Mouse (Mus musculus): ENCODE results near the gene Bad. TPM values are rescaled to one million over a fixed set of nuclear protein-coding genes. Genes with fewer than 3 reads are reported as not detected.

Gene Bad
- polyA plus RNA-seq, 1 experiment from 2014 or later: 69.1 TPM

DNA sequence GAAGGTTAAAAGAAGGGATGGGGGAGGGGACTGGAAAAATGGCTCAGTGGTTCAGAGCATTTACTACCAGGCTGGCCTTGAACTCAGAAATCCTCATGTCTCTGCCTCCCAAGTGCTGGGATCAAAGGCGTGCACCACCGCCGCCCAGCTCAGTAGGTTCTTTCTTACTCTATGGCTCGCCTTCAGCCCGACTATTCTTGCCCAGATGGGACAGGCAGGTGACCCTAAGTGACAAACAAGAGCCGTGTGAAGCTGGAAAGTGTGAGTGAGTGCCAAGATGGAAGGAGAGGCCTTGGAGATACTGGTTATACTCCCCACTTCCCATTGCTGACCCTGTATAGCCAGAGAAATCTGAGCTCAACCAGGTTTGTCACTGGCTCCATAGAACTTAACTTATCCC is 2.0 kb downstream of the Bad start:
- no peak overlapping the region for H3K9ac ChIP-seq (replicated peaks; ENCODE audit: low read depth, low read length)
- peaks cover 11% of the 10 kb centered on the region; the same call in 1 of the 2 replicates for H3K4me1 ChIP-seq (ENCODE audit: control insufficient read depth, insufficient read depth, low read length)
- no peaks in the 10 kb centered on the region for H3K27me3 ChIP-seq (ENCODE audit: control insufficient read depth, insufficient read depth, low read length)
- no peak for ATAC-seq (ENCODE audit: insufficient number of reproducible peaks, insufficient read depth, low FRiP score, low read depth)
- H3K4me2 ChIP-seq (replicated peaks; ENCODE audit: low read depth, low read length): no peak overlapping the region
- H3K27ac ChIP-seq (ENCODE audit: low read length): no peak overlapping the region
- H3K9me3 ChIP-seq (ENCODE audit: control insufficient read depth, low read depth, low read length): no peaks in the 10 kb centered on the region
- 93% methylated on average over 6 of the region's 6 CpGs for WGBS
- H3K36me3 ChIP-seq (ENCODE audit: control insufficient read depth, insufficient read depth, low read length): no peaks in the 10 kb centered on the region; the same call in 1 of the 2 replicates
- H3K4me3 ChIP-seq (ENCODE audit: low read depth, low read length): no peak overlapping the region

DNA sequence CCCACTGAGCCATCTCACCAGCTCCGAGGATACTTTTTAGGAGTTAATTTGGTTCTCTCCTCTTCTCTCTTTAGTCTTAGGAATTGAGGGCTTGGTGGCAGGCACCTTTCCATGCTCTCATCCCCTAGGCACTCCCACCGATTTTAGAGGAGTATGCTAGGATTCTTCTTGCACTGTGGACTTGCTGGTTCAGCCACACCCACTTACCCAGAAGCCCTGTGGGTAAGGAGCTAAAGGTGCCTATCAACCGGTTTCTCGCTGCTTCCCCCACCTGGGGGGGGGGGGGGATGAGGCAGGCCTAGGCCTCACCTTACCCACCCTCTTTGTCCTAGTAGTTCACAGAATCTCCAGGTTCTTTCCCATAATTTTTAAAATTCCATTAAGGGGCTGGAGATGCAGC is 6.1 kb downstream of the Bad start:
- H3K4me1 ChIP-seq (ENCODE audit: control insufficient read depth, insufficient read depth, low read length): peaks cover 19% of the 10 kb centered on the region
- no peak overlapping the region for H3K27ac ChIP-seq (ENCODE audit: low read length)
- ATAC-seq (ENCODE audit: insufficient number of reproducible peaks, insufficient read depth, low FRiP score, low read depth): no peak
- no peak overlapping the region for H3K4me2 ChIP-seq (replicated peaks; ENCODE audit: low read depth, low read length)
- WGBS: 45% methylated on average over 4 of the region's 4 CpGs
- H3K36me3 ChIP-seq (ENCODE audit: control insufficient read depth, insufficient read depth, low read length): no peaks in the 10 kb centered on the region; the same call in 1 of the 2 replicates
- no peaks in the 10 kb centered on the region for H3K9me3 ChIP-seq (ENCODE audit: control insufficient read depth, low read depth, low read length)
- no peak overlapping the region for H3K9ac ChIP-seq (replicated peaks; ENCODE audit: low read depth, low read length)
- no peak overlapping the region for H3K4me3 ChIP-seq (ENCODE audit: low read depth, low read length)
- H3K27me3 ChIP-seq (ENCODE audit: control insufficient read depth, insufficient read depth, low read length): no peaks in the 10 kb centered on the region

DNA sequence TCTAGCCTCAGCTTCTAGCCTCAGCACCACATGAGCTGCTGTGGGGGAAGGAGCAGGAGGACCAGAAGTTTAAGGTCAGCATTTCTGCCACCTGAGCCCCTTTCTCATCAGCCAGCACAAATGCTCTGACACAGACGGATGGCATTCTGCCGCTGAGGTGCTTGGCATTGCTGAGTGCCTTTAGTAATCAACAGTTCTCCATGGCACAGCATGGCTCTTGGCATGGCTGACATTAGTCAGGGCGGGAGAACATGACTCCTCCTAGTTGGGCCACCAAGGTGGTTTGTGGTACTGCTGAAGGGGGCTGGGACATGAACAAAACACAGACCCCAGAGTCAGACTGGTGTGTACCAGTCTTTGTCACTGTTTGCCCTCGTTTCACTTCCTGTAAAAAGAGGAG is 6.5 kb downstream of the Bad start:
- 76% methylated on average over 4 of the region's 4 CpGs for WGBS
- Histone ChIP-seq H3K36me3 (ENCODE audit: control insufficient read depth, insufficient read depth, low read length) (no peaks in the 10 kb centered on the region; the same call in 1 of the 2 replicates), H3K27me3 (ENCODE audit: control insufficient read depth, insufficient read depth, low read length) (no peaks in the 10 kb centered on the region), H3K9me3 (ENCODE audit: control insufficient read depth, low read depth, low read length) (no peaks in the 10 kb centered on the region), H3K4me1 (ENCODE audit: control insufficient read depth, insufficient read depth, low read length) (peaks cover 18% of the 10 kb centered on the region), H3K4me2 (replicated peaks; ENCODE audit: low read depth, low read length) (no peak overlapping the region), H3K27ac (ENCODE audit: low read length) (no peak overlapping the region), H3K9ac (replicated peaks; ENCODE audit: low read depth, low read length) (no peak overlapping the region), H3K4me3 (ENCODE audit: low read depth, low read length) (no peak overlapping the region)
- no peak for ATAC-seq (ENCODE audit: insufficient number of reproducible peaks, insufficient read depth, low FRiP score, low read depth)

DNA sequence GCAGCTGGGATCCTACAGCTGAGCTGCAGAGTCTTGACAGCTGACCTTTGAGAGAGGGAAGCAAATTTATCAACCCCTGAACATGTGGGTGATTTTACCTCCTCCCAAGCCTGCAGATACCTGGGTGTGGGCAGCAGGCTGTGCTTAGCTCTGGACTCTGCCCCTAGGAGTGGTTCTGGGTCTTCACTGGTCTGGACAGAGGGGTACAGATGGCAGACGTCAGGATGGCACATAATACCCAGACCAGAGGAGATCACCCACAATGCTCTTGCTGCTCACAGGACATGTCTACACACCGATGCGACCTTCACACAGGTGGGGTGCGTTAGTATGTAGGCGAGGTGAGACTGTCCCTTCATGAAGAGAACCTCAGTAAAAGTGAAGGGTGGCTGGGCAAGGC is 7.9 kb downstream of the Bad start:
- H3K9me3 ChIP-seq (ENCODE audit: control insufficient read depth, low read depth, low read length): no peaks in the 10 kb centered on the region
- H3K36me3 ChIP-seq (ENCODE audit: control insufficient read depth, insufficient read depth, low read length): peaks cover 9% of the 10 kb centered on the region; the same call in 1 of the 2 replicates
- WGBS: 80% methylated on average over 5 of the region's 5 CpGs
- ATAC-seq (ENCODE audit: insufficient number of reproducible peaks, insufficient read depth, low FRiP score, low read depth): no peak
- H3K4me3 ChIP-seq (ENCODE audit: low read depth, low read length): no peak overlapping the region
- H3K9ac ChIP-seq (replicated peaks; ENCODE audit: low read depth, low read length): no peak overlapping the region
- peaks cover 20% of the 10 kb centered on the region for H3K4me1 ChIP-seq (ENCODE audit: control insufficient read depth, insufficient read depth, low read length)
- no peak overlapping the region; the same call in 1 of the 2 replicates for H3K27ac ChIP-seq (ENCODE audit: low read length)
- H3K27me3 ChIP-seq (ENCODE audit: control insufficient read depth, insufficient read depth, low read length): no peaks in the 10 kb centered on the region
- H3K4me2 ChIP-seq (replicated peaks; ENCODE audit: low read depth, low read length): peak overlapping the region; percentile 93

DNA sequence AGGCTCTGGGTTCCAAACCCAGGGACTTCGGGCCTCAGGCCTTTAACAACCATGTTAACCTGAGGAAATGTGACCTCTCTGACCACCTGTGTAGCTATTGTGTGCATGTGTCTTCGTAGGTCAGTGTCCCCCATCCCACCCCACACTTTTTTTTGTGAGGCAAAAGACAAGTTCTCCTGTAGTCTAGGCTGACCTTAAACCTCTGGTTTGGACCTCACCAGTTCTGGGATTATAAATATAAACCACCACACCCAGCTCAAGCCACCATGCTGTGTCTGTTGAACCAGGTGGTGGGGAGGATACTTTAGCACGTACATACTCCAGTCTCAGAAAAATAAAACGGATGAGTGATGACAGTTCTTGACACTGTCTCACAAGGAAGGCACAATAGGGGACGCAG is 8.3 kb downstream of the Bad start:
- Histone ChIP-seq H3K27ac (ENCODE audit: low read length) (peak overlapping the region; percentile 97; the same call in 1 of the 2 replicates), H3K36me3 (ENCODE audit: control insufficient read depth, insufficient read depth, low read length) (peaks cover 14% of the 10 kb centered on the region; the same call in 1 of the 2 replicates), H3K4me3 (ENCODE audit: low read depth, low read length) (peak overlapping the region; percentile 57), H3K4me2 (replicated peaks; ENCODE audit: low read depth, low read length) (peak overlapping the region; percentile 93), H3K27me3 (ENCODE audit: control insufficient read depth, insufficient read depth, low read length) (no peaks in the 10 kb centered on the region), H3K9ac (replicated peaks; ENCODE audit: low read depth, low read length) (peak overlapping the region; percentile 61; the same call in 1 of the 2 replicates), H3K4me1 (ENCODE audit: control insufficient read depth, insufficient read depth, low read length) (peaks cover 20% of the 10 kb centered on the region), H3K9me3 (ENCODE audit: control insufficient read depth, low read depth, low read length) (no peaks in the 10 kb centered on the region)
- WGBS: 55% methylated on average over 5 of the region's 5 CpGs
- no peak for ATAC-seq (ENCODE audit: insufficient number of reproducible peaks, insufficient read depth, low FRiP score, low read depth)

DNA sequence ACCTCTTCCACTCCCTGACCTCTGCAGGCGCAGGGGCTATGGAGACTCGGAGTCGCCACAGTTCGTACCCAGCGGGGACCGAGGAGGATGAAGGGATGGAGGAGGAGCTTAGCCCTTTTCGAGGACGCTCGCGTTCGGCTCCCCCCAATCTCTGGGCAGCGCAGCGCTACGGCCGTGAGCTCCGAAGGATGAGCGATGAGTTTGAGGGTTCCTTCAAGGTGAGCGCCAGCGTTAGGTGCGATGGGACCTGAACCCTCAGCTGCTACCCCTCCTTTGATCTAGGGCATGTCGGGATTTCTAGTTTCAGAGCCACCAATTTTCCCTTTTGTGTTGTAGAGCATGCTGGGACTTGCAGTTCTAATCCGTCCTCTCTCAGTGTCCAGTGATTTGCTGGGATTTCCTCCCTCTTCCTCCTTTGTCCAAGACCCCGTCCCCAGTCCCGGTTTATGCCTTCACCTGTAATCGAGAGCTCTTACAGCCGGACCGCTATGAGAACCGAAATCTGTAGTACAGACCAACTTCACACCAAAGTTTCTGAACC is 9.0 kb downstream of the Bad start:
- WGBS: under 1% methylated on average over 28 of the region's 28 CpGs
- ATAC-seq (ENCODE audit: insufficient number of reproducible peaks, insufficient read depth, low FRiP score, low read depth): 0 out of 2 replicates have a peak, but pooled peaks have one; percentile 3
- H3K4me2 ChIP-seq (replicated peaks; ENCODE audit: low read depth, low read length): peak overlapping the region; percentile 93

DNA sequence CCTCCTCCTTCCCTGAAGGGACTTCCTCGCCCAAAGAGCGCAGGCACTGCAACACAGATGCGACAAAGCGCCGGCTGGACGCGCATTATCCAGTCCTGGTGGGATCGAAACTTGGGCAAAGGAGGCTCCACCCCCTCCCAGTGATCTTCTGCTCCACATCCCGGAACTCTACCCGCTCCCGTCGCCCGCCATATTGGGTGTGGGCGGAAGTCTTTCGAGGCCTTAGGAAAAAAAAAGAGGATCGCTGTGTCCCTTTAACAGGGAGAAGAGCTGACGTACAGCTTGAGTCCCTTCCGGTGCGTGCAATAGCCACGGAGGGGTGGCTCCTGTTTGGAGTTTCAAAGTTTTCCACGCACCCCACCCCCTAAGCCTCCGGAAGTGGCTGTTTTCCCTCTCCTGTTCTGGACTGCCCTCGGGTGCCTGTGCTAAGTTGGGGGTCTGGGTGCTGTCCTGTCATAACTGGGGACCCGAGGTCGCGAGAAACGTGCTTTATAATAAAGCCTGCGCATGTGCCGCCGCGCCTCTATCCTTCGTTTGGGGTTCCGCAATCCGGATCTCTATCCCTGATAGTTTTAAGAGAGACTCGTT is 9.8 kb downstream of the Bad start:
- Histone ChIP-seq H3K36me3 (ENCODE audit: control insufficient read depth, insufficient read depth, low read length) (peaks cover 29% of the 10 kb centered on the region), H3K27me3 (ENCODE audit: control insufficient read depth, insufficient read depth, low read length) (no peaks in the 10 kb centered on the region), H3K9me3 (ENCODE audit: control insufficient read depth, low read depth, low read length) (no peaks in the 10 kb centered on the region), H3K4me2 (replicated peaks; ENCODE audit: low read depth, low read length) (peak overlapping the region; percentile 93), H3K27ac (ENCODE audit: low read length) (peak overlapping the region; percentile 97), H3K4me1 (ENCODE audit: control insufficient read depth, insufficient read depth, low read length) (peaks cover 20% of the 10 kb centered on the region), H3K9ac (replicated peaks; ENCODE audit: low read depth, low read length) (peak overlapping the region; percentile 61), H3K4me3 (ENCODE audit: low read depth, low read length) (peak overlapping the region; percentile 57)
- peak; percentile 72 for ATAC-seq (ENCODE audit: insufficient number of reproducible peaks, insufficient read depth, low FRiP score, low read depth)
- WGBS: 0% methylated on average over 35 of the region's 35 CpGs

More for the DNA sequence above, 9.0 kb downstream of the Bad start:
- Histone ChIP-seq H3K9me3 (ENCODE audit: control insufficient read depth, low read depth, low read length) (no peaks in the 10 kb centered on the region), H3K9ac (replicated peaks; ENCODE audit: low read depth, low read length) (peak overlapping the region; percentile 61), H3K36me3 (ENCODE audit: control insufficient read depth, insufficient read depth, low read length) (peaks cover 21% of the 10 kb centered on the region), H3K4me3 (ENCODE audit: low read depth, low read length) (peak overlapping the region; percentile 57), H3K4me1 (ENCODE audit: control insufficient read depth, insufficient read depth, low read length) (peaks cover 20% of the 10 kb centered on the region), H3K27me3 (ENCODE audit: control insufficient read depth, insufficient read depth, low read length) (no peaks in the 10 kb centered on the region), H3K27ac (ENCODE audit: low read length) (peak overlapping the region; percentile 97)

DNA sequence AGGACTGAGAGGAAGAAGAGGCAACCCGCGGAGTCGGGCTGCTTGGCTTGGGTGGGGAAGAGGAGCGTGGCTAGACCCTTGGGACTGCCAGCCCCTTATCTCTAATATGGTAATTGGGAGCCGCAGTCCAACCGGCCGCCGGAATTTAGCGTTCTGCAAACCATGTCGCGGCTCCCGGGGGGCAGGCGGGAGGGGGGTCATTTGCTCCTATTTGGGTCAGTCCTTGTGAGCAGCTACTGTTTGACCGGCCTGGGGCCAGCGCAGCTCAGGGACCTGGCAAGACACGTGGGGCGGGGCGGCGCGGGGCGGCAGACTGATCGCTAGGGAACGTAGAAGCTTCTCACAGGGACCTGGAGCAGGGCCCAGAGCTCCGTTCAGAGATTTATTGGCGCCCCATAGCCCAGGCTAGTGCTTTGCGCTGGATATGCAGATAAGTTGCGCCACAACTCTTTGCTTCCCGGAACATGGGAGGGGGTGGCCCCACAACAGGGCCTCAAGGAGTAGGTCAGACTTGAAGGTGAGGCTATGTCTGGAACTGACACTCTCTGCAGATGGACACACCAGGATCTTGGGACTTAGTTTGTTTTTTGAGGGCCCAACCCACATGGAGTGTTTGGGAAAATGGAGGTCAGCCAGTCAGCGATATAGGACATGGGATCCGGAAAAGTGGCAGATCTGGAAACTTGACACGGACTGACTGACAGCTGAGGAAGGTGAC is 10.5 kb downstream of the Bad start:
- ATAC-seq (ENCODE audit: insufficient number of reproducible peaks, insufficient read depth, low FRiP score, low read depth): peak; percentile 30
- Histone ChIP-seq H3K4me2 (replicated peaks; ENCODE audit: low read depth, low read length) (peak overlapping the region; percentile 93), H3K4me3 (ENCODE audit: low read depth, low read length) (peak overlapping the region; percentile 57), H3K9ac (replicated peaks; ENCODE audit: low read depth, low read length) (peak overlapping the region; percentile 61), H3K27ac (ENCODE audit: low read length) (peak overlapping the region; percentile 97), H3K36me3 (ENCODE audit: control insufficient read depth, insufficient read depth, low read length) (peaks cover 35% of the 10 kb centered on the region), H3K9me3 (ENCODE audit: control insufficient read depth, low read depth, low read length) (no peaks in the 10 kb centered on the region), H3K27me3 (ENCODE audit: control insufficient read depth, insufficient read depth, low read length) (no peaks in the 10 kb centered on the region), H3K4me1 (ENCODE audit: control insufficient read depth, insufficient read depth, low read length) (peaks cover 20% of the 10 kb centered on the region)
- WGBS: 2% methylated on average over 31 of the region's 31 CpGs

Data from stomach, embryonic 14.5 days (tissue).